Mouse (Mus musculus) stomach, embryonic 15.5 days (tissue): Measurements from ENCODE around the gene Plcg1. TPM values are rescaled to one million over a fixed set of nuclear protein-coding genes. Genes with fewer than 3 reads are reported as not detected.

Source experiments
- ATAC-seq: fragments of 200-750 bp; cut with Nextera tagmentation; 2 replicates; pipeline ENCODE4 v1.8.0; 2017; ENCODE audit warnings: low read depth, moderate number of reproducible peaks, moderate TSS enrichment; ENCODE audit not compliant: insufficient read depth, low FRiP score
- H3K27ac ChIP-seq: fragments of 300-500 bp; sonication (generic); 2 replicates; pipeline ENCODE4 v1.5.1; 2015; ENCODE audit warnings: mild to moderate bottlenecking, inconsistent platforms
- H3K27me3 ChIP-seq: fragments of 300-500 bp; sonication (generic); replicated peaks from 2 replicates; pipeline ENCODE4 v1.6.1; 2015; ENCODE audit warnings: inconsistent platforms
- H3K36me3 ChIP-seq: fragments of 300-500 bp; sonication (generic); 2 replicates; pipeline ENCODE4 v1.6.1; 2015; ENCODE audit warnings: inconsistent platforms
- H3K4me1 ChIP-seq: fragments of 300-500 bp; sonication (generic); 2 replicates; pipeline ENCODE4 v1.6.1; 2015; ENCODE audit warnings: inconsistent platforms
- H3K4me2 ChIP-seq: fragments of 300-500 bp; sonication (generic); 2 replicates; pipeline ENCODE4 v1.6.1; 2015; ENCODE audit warnings: mild to moderate bottlenecking, inconsistent platforms
- H3K4me3 ChIP-seq: fragments of 300-500 bp; sonication (generic); replicated peaks from 2 replicates; pipeline ENCODE4 v1.5.1; 2015; ENCODE audit warnings: inconsistent platforms
- H3K9ac ChIP-seq: fragments of 300-500 bp; sonication (generic); 2 replicates; pipeline ENCODE4 v1.6.1; 2015; ENCODE audit warnings: inconsistent platforms
- H3K9me3 ChIP-seq: fragments of 300-500 bp; sonication (generic); 2 replicates; pipeline ENCODE4 v1.6.1; 2016; ENCODE audit warnings: inconsistent platforms
- WGBS: fragments of 180-500 bp; shearing (Covaris S2); methylation state at CpG from one replicate; pipeline ENCODE4 v1.1.7; 2015; 5-methylcytosine and 5-hydroxymethylcytosine counted together
- polyA plus RNA-seq: library from polyadenylated mRNA; unstranded; fragments of >200 nt; fragmentation: Nextera tagmentation; extraction: Ambion mirVana; gene quantifications from 2 replicates; pipeline ENCODE4 v1.2.1, GENCODE M21; 2015

Gene Plcg1
- polyA plus RNA-seq, 1 experiment from 2014 or later, result 30.3 TPM

- Histone ChIP-seq H3K4me1 (peaks cover 36% of the 10 kb centered on the region), H3K9me3 (no peaks in the 10 kb centered on the region), H3K4me2 (no peak overlapping the region), H3K9ac (no peak overlapping the region), H3K36me3 (peaks cover 10% of the 10 kb centered on the region; the same call in 1 of the 2 replicates), H3K27me3 (no peaks in the 10 kb centered on the region), H3K27ac (no peak overlapping the region), H3K4me3 (no peak overlapping the region)
- no peak for ATAC-seq
- 60% methylated on average over 5 of the region's 5 CpGs for WGBS
Observed at GRCm38 (mm10) chr2:160738354-160738753, 7.3 kb downstream of the Plcg1 start.

GRCm38 (mm10) chr2:160739647-160740356 lies 8.7 kb downstream of the Plcg1 start:
- Histone ChIP-seq H3K4me1 (peaks cover 34% of the 10 kb centered on the region; the same call in 1 of the 2 replicates), H3K9ac (no peak overlapping the region), H3K4me2 (no peak overlapping the region), H3K4me3 (no peak overlapping the region), H3K9me3 (no peaks in the 10 kb centered on the region), H3K27ac (no peak overlapping the region), H3K27me3 (no peaks in the 10 kb centered on the region), H3K36me3 (peaks cover 10% of the 10 kb centered on the region; the same call in 1 of the 2 replicates)
- 49% methylated on average over 2 of the region's 2 CpGs for WGBS
- no peak for ATAC-seq

GRCm38 (mm10) chr2:160740521-160741156 lies 9.5 kb downstream of the Plcg1 start:
- H3K4me3 ChIP-seq, result no peak overlapping the region
- peaks cover 36% of the 10 kb centered on the region; the same call in 1 of the 2 replicates for H3K4me1 ChIP-seq
- no peaks in the 10 kb centered on the region for H3K27me3 ChIP-seq
- 72% methylated on average over 11 of the region's 11 CpGs for WGBS
- ATAC-seq, result no peak
- H3K9me3 ChIP-seq, result no peaks in the 10 kb centered on the region
- H3K4me2 ChIP-seq, result no peak overlapping the region
- H3K27ac ChIP-seq, result no peak overlapping the region
- 0 out of 2 replicates have a peak, but pooled peaks cover 7% of the 10 kb centered on the region for H3K36me3 ChIP-seq
- H3K9ac ChIP-seq, result no peak overlapping the region

- Histone ChIP-seq H3K4me3 (no peak overlapping the region), H3K27ac (peak overlapping the region; percentile 3; the same call in 1 of the 2 replicates), H3K9me3 (no peaks in the 10 kb centered on the region), H3K9ac (no peak overlapping the region), H3K36me3 (0 out of 2 replicates have a peak, but pooled peaks cover 6% of the 10 kb centered on the region), H3K27me3 (no peaks in the 10 kb centered on the region), H3K4me1 (peaks cover 33% of the 10 kb centered on the region; the same call in 1 of the 2 replicates), H3K4me2 (no peak overlapping the region)
- no peak for ATAC-seq
- 55% methylated on average over 3 of the region's 3 CpGs for WGBS
Observed at GRCm38 (mm10) chr2:160741580-160741979, 10.5 kb downstream of the Plcg1 start.

- no peaks in the 10 kb centered on the region for H3K27me3 ChIP-seq
Observed at GRCm38 (mm10) chr2:160742161-160742609, 11.1 kb downstream of the Plcg1 start.

GRCm38 (mm10) chr2:160744040-160744822 lies 13.1 kb downstream of the Plcg1 start:
- Histone ChIP-seq H3K36me3 (peaks cover 24% of the 10 kb centered on the region), H3K27ac (no peak overlapping the region), H3K9me3 (no peaks in the 10 kb centered on the region), H3K4me3 (no peak overlapping the region), H3K9ac (no peak overlapping the region), H3K4me2 (no peak overlapping the region), H3K27me3 (no peaks in the 10 kb centered on the region), H3K4me1 (peaks cover 22% of the 10 kb centered on the region; the same call in 1 of the 2 replicates)
- WGBS, result 80% methylated on average over 7 of the region's 7 CpGs
- no peak for ATAC-seq

More at GRCm38 (mm10) chr2:160742161-160742609, 11.1 kb downstream of the Plcg1 start:
- H3K36me3 ChIP-seq, result peaks cover 4% of the 10 kb centered on the region; the same call in 1 of the 2 replicates
- no peak overlapping the region for H3K9ac ChIP-seq
- no peak overlapping the region; the same call in 1 of the 2 replicates for H3K27ac ChIP-seq
- WGBS, result 38% methylated on average over 1 of the region's 1 CpGs
- H3K4me1 ChIP-seq, result peaks cover 29% of the 10 kb centered on the region; the same call in 1 of the 2 replicates
- H3K4me2 ChIP-seq, result no peak overlapping the region
- ATAC-seq, result no peak
- H3K4me3 ChIP-seq, result no peak overlapping the region
- no peaks in the 10 kb centered on the region for H3K9me3 ChIP-seq

GRCm38 (mm10) chr2:160744823-160745210 lies 13.7 kb downstream of the Plcg1 start:
- H3K9me3 ChIP-seq, result no peaks in the 10 kb centered on the region
- no peak overlapping the region for H3K27ac ChIP-seq
- H3K4me1 ChIP-seq, result peaks cover 18% of the 10 kb centered on the region; the same call in 1 of the 2 replicates
- no peak for ATAC-seq
- H3K36me3 ChIP-seq, result peaks cover 27% of the 10 kb centered on the region
- H3K9ac ChIP-seq, result no peak overlapping the region
- no peak overlapping the region for H3K4me2 ChIP-seq
- 85% methylated on average over 5 of the region's 5 CpGs for WGBS
- no peaks in the 10 kb centered on the region for H3K27me3 ChIP-seq
- no peak overlapping the region for H3K4me3 ChIP-seq

GRCm38 (mm10) chr2:160745497-160745896 lies 14.4 kb downstream of the Plcg1 start:
- no peak overlapping the region for H3K4me2 ChIP-seq
- 94% methylated on average over 1 of the region's 1 CpGs for WGBS
- H3K9me3 ChIP-seq, result no peaks in the 10 kb centered on the region
- peaks cover 27% of the 10 kb centered on the region for H3K36me3 ChIP-seq
- peaks cover 14% of the 10 kb centered on the region; the same call in 1 of the 2 replicates for H3K4me1 ChIP-seq
- no peaks in the 10 kb centered on the region for H3K27me3 ChIP-seq
- H3K27ac ChIP-seq, result no peak overlapping the region
- ATAC-seq, result no peak
- no peak overlapping the region for H3K9ac ChIP-seq
- no peak overlapping the region for H3K4me3 ChIP-seq

- Histone ChIP-seq H3K4me2 (no peak overlapping the region), H3K9ac (no peak overlapping the region), H3K4me3 (no peak overlapping the region), H3K27ac (peak overlapping the region; percentile 16; the same call in 1 of the 2 replicates), H3K36me3 (peaks cover 36% of the 10 kb centered on the region), H3K4me1 (peaks cover 14% of the 10 kb centered on the region; the same call in 1 of the 2 replicates), H3K9me3 (no peaks in the 10 kb centered on the region), H3K27me3 (no peaks in the 10 kb centered on the region)
- WGBS, result 96% methylated on average over 5 of the region's 5 CpGs
- ATAC-seq, result no peak
Observed at GRCm38 (mm10) chr2:160746637-160747036, 15.5 kb downstream of the Plcg1 start.

GRCm38 (mm10) chr2:160747075-160747474 lies 16.0 kb downstream of the Plcg1 start:
- Histone ChIP-seq H3K9ac (no peak overlapping the region), H3K27me3 (no peaks in the 10 kb centered on the region), H3K4me3 (no peak overlapping the region), H3K27ac (peak overlapping the region; percentile 16; the same call in 1 of the 2 replicates), H3K4me1 (peaks cover 11% of the 10 kb centered on the region; the same call in 1 of the 2 replicates), H3K4me2 (no peak overlapping the region), H3K9me3 (no peaks in the 10 kb centered on the region), H3K36me3 (peaks cover 40% of the 10 kb centered on the region)
- ATAC-seq, result no peak; the same call in 1 of the 2 replicates
- 83% methylated on average over 10 of the region's 10 CpGs for WGBS

- H3K27ac ChIP-seq, result no peak overlapping the region
- 82% methylated on average over 6 of the region's 6 CpGs for WGBS
- H3K4me1 ChIP-seq, result no peaks in the 10 kb centered on the region
- no peak overlapping the region for H3K4me2 ChIP-seq
- no peaks in the 10 kb centered on the region for H3K9me3 ChIP-seq
- no peak overlapping the region for H3K9ac ChIP-seq
- no peaks in the 10 kb centered on the region for H3K27me3 ChIP-seq
- peaks cover 78% of the 10 kb centered on the region for H3K36me3 ChIP-seq
- H3K4me3 ChIP-seq, result no peak overlapping the region
- no peak for ATAC-seq
Observed at GRCm38 (mm10) chr2:160756583-160757203, 25.6 kb downstream of the Plcg1 start.
